Mouse (Mus musculus): ENCODE data around the gene Dixdc1.
A peak's percentile ranks its signal among the peaks of the same experiment; 100 is the strongest.

Gene Dixdc1

DNA sequence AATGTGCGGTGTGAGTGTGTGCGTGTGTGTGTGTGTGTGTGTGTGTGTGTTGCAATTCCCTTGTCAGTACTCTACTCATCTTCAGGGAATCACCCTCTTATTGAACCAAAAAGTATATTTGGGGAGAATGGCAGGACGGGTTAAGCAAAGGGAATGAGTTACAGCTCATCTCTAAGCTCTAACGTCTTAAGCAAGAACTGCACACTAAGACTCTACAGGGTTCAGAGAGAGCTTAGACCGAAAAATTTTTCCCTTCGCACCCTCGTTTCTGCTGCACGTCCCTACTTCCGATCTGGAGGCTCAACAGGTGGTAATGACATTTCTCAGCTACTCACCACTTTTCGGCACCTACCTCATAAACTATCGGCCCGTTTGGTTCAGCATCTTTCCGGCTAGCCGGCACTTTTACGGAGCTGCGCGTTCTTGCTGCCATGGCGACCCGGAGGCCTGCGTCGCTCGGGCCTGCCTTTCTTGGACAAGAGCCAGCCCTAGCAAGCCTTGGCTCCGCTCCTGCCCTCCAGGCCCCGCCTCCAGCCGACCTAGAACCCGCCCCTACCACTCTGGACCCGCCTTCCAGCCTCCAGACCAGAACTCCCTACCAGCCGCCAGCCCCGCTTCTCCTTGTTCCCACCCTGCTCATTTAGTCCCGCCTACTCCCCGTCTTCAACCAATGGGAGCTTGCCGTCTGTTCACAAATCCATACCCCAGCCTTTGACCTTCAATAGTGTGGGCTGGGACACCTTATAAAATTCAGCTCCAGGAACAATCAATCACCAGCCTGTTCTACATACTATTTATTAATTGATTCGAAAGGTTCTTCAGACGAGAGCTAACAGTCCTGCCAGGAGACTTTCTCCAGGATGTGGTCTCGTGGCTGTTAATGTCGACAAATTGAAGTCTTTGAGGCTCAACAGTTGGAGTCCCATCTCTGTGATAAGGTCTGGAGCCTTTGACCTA is at the start of gene Dixdc1:
Dixdc1 (minus strand) TSS at position 604 of the 957 bp plus-strand sequence.
- peak; percentile 87 for DNase-seq (ENCODE audit: low read depth, low spot score)

DNA sequence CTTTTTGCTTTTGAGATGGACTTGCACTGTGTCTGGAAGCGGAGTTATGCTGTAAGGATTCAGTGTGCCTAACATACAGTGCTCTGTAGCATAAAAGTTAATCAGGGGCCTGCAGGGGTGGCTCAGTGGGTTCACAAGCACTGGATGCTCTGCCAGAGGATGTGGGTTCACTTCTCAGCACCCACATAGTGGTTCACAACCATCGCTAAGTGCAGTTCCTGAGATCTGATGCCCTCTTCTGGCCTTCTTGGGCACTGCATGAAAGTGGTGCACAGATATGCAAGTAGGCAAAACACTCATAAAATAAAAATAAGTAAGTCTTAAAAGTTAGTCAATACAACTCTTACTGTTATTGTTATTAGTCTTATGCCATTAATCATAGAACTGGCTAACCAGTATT is 42.8 kb upstream of the Dixdc1 start:
- DNase-seq (ENCODE audit: low read depth, low spot score): no peak

DNA sequence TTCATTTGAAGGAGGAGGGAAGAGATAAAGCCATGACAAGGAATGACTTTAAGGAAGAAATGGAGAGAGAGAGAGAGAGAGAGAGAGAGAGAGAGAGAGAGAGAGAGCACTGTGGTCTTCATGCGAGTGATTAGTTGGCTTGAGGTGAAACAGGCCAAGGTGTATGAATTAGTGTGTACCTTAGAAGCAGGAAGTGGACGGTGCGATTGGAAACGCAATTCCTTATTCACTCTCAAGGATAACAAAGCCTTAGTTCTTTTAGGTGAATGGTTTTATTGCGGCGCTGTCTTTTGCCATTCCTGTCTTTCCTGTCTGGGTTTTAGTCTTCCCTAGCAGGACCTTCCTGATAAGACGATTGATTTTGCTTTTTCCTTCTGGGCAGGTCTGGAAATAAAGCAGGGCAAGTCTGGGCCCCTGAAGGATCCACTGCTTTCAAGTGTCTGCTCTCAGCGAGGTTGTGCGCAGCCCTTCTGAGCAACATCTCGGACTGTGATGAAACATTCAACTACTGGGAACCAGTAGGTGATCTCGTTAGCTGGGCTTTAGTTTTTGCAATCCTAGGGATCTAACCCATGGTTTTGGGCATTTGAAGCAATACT is 36.9 kb upstream of the Dixdc1 start:
- DNase-seq (ENCODE audit: low read depth, low spot score): no peak

DNA sequence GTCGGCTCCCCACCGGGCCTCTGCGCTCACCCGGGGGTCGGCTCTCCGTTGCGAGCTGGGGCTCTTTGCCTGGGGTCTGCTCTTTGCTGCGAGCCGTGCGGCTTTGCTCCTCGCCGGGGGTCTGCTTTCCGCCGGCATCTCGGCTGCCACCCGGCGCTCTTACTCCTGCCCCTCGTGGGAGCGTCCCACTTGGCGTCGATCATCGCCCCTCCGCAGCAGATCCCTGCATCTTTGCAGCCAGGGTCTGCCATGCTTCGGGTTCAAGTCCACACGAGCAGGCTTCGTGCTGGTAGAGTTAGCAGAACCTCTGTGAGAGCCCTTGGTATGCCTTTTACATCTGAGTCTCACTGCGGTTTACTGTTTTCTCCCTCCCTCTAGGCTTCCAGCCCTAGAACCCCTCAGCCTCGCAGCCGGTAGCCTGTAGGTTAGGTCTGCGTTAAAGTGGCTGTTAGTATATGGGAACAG is 36.4 kb upstream of the Dixdc1 start:
- DNase-seq (ENCODE audit: low read depth, low spot score): no peak

DNA sequence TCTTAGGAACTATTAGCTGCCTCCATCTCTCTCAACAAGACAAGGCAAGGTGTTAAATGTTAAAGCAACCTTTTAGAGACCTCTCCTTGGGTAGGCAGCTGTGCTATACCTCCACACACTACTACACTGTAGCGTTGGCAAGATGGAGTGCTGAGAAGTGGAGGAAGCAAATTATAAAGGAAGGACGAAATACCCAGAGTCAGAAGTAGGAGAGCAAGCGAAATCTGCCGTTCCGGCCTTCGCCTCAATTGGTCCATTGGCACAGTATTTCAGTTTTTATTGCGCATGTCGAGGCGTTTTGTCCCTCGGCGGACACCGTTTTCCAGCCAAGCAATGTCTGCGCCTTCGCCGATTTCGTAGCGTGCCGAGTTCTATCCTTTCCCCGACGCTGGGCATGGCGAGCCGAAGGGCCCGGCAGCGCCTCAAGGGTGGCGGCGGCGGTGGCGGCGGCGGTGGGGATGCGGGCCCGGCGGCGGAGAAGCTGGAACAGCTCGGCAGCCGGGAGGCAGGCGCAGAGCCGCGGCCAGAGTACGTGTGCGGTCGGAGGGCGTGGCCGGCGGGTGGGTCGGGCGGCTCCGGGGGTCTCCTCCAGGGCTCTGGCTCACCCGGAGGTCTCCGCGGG is 35.8 kb upstream of the Dixdc1 start, which contains the start of the genes Alg9 and 1110032A03Rik:
Alg9 (plus strand) TSS at position 29 of the 622 bp plus-strand sequence.
1110032A03Rik (minus strand) TSS at position 530 of the 622 bp plus-strand sequence.
- peak; percentile 77 for DNase-seq (ENCODE audit: low read depth, low spot score)

DNA sequence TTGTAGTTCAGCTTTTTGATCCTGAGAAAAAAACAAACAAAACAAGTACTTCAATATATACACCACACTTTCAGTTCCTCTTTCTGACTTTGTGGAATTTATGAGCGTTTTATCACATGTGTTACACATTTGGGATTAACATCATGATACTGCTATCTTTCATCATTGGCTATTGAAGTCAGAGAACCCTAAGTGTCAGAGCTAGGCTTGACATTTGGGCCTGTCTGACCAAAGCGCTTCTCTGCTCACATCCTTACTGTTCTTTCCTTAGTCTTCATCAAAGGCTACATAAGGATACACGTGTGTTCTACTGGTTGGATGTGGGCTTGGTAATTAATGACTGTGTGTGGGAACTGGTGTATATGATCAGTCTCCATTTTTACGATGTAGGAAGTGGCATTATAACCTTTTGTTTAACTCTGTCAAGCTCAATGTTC is 34.7 kb upstream of the Dixdc1 start:
- DNase-seq (ENCODE audit: low read depth, low spot score): no peak

DNA sequence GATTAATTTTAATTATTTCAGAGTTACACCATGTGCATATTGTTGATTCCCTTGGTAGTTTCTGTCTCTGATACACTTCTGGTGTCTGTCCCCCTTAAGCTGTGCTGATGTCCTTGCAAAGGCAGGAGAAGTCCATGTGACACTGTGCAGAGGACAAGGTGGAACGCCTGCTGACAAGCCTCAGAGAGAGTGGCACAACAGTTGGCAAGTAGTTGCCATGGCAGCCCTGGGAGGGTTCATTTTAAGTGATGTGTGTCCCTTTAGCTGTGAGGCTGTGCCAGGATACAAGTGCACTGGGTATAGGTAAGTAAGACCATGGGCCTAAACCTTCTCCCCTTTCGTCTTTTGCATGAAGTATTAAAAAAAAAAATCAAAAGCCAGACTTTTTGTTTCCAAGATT is 30.7 kb upstream of the Dixdc1 start:
- no peak for DNase-seq (ENCODE audit: low read depth, low spot score)

DNA sequence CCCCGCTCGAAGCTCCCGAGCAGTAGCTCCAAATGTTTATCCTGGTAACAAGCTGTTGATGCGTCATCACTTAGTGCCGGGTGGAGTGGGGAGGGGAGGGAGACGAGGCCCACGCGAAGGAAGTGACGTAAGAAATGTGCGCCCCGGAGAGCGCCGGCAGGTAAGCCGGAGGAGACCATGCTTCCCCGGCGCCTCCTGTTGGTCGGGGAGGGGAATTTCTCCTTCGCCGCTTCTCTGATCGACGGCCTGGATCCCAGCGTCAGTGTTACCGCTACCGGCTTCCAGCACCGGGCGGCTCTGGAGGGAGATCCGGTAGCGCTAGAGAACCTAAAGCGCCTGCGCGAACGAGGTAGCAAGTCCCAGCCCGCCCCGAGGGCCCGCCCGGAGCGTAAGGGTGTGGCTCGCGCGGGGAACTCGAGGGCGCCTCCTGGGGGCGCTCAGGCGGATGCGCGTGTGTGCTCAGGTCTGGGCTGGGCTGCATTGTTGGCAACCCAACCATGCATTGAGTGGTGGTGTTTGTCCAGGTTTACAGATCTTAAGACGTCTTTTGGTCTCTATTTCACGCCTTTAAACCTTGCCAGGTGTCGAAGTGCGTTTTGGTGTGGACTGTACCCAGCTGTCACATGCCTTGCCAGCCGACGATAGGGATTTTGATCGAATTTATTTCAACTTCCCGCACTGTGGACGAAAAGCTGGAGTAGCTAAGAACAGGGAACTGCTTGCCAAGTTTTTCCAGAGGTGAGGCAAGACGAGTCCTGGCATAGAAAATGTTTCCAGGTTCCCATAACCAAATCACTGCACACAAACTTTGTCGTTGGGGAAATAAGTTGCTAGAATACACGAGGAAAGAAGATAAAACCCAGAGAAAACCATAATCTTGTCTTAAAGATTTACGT is 29.0 kb upstream of the Dixdc1 start, which contains the start of gene Fdxacb1:
Fdxacb1 (plus strand) TSS at position 130 of the 896 bp plus-strand sequence.
- peak; percentile 97 for DNase-seq (ENCODE audit: low read depth, low spot score)

DNA sequence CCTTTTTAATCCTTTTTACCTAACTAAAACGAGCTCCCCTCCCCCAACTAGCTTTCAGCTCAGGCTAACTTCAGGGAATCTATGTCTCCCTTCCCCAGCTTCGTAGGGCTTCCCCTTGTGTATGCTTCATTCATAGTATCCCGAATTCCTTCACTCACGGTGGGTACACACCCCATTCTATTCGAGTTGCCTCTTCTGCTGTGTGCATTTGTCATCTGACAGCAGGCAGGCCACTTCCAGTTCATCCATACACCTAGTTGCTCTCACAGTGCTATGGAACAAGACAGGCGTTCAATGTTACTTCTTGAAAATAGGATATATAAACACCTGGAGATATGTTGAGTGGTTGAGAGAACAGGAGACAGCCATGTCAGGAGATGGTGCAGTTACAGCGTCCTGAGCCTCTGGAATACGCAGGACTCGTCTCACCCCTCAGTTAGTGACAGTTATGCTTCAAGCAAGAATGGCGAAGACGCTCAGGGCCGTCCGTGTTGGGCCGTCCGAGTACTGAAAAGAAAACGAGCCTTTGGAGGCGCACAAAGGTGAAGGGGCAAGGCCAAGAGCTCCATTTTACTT is 28.3 kb upstream of the Dixdc1 start:
- no peak for DNase-seq (ENCODE audit: low read depth, low spot score)

DNA sequence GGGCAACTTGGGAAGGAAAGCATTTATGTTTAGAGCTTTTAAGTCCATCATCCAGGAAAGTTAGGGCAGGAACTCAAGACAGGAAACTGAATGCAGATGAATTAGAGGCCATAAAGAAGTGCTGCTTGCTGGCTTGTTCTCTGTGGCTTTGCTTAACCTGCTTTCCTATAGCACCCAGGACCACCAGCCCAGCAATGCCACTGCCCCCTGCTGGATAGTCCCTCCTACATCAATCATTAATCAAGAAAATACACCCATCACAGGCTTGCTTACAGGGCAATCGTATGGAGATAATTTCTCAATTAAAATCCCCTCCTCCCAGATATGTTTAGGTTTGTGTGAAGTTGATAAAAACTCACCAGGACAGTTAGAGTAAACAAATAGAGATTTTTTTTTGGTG is 24.0 kb upstream of the Dixdc1 start:
- no peak for DNase-seq (ENCODE audit: low read depth, low spot score)

DNA sequence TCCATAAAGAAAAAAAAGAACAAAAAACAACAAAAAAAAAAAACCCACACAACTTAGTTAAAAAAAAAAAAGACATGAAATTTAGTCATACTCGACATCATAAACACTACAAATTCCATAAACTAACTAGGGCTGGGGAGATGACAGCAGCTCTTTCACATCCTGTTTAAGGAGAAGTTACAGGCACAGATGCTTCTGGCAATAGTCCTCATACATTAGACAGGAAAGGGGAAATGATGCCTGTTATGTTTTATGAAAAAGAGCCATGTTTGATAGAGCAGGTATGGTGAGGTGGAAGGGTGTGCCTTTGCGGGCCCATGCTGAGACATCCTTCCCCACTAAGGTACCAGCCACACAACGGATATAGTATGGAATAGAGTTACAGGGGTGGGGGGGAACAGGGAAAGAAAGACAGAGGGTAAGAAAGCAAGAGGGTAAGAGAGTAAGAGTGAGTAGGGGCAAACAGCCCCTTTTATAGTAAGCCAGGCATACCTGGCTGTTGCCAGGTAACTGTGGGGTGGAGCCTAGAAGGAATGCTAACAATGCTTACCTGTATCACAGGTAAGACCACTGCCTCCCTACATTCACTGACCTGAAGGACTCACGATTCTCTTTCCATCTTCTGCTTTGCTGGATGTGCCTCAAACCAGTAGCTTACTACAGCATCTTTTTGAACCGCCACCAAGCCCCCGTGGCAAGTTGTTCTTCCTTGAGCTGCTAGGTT is 22.4 kb upstream of the Dixdc1 start:
- no peak for DNase-seq (ENCODE audit: low read depth, low spot score)

DNA sequence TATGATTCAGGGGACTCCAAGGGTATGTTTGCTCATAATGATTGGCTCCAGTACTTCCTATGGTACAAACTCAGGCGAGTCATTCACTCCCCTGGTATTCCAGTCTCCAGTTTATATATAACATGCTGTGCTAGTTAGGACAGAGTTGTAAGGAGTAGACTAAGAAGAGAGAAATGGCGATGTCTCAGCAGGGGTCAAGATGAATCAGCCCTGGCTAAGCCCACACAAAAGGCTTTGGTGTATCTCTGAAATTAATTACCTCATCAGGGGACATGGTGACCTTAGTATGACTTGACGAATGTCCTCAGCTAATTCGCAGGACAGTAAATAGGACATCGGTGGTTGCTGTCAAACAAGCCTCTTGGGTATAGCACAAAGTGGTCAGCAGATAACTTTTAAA is 17.4 kb upstream of the Dixdc1 start:
- DNase-seq (ENCODE audit: low read depth, low spot score): no peak

DNA sequence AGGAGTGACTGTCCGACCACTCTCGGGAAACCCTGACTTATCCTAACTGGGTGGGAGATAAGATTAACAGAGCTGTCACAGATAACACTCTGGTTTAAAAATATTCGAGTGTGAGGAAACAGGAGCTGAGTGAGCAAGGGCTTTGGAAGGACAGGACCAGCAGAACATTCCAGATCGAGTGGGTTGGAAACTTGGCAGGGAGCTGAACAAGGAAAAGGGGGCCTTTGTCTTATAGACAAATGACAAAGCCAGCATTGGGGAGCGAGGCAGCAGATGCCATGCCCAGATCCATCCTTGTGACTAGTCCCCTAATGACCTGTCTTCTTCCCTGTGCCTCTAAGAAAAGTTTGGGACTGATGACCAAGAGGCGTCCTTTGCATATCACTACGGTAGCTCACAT is 14.6 kb upstream of the Dixdc1 start:
- no peak for DNase-seq (ENCODE audit: low read depth, low spot score)

DNA sequence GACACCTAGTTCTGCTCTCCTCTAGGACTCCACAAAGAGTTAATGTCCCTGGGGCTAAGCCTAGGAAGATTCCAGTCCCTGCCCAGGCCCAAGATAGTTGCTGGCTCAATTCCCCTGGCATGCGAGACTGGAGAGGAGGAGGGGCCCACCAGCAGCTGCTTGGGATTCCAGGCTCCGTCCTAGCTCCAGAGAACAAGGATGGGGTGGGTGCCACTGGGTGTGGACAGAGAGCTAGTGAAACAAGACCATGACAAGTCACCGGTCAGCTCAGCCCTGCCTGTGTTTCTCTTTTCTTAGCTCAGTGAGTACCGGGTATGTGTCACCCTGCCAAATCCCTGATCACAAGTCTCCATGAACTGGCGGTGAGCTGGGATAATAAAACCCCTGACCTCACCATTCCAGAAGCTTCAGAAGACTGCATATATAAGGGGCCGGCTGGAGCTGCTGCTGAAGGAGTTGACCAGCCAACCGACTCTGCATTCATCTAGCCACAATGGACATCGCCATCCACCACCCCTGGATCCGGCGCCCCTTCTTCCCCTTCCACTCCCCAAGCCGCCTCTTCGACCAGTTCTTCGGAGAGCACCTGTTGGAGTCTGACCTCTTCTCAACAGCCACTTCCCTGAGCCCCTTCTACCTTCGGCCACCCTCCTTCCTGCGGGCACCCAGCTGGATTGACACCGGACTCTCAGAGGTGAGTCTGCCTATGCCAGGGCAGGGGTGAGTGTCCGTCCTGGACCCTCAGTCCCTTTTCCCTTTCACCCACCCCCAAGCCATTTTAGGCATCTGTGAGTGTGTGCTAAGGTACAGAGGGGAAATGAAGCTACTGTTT is 13.7 kb upstream of the Dixdc1 start:
- DNase-seq (ENCODE audit: low read depth, low spot score): no peak

DNA sequence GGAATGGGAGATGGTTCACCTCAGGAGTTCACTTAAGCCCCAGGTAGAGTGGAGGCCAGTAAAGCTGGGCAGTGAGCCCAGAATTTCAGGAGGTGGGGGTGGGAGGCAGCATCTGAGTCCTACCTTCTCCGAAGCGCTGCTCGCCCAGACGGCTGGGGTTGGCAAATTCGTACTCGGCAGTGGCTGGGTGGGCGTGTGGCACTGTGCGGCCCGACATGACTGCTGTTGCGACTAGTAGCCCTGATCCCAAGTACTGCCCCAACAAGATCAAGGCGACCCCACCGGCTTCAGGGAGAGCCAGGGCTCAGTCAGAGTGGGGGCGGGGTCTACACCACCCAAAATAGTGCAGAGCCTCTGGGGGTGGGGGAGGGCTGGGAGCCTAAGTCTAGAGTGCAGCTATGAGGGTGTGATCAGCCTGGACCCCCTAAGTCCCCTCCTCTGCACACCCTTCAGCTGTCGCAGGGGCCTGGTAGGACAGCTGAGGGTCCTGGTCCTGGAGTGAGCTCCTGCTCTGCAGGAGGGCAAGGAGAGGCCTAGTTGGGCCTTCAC is 12.8 kb upstream of the Dixdc1 start, which contains the start of gene Hspb2:
Hspb2 (minus strand) TSS at position 301 of the 549 bp plus-strand sequence.
- no peak for DNase-seq (ENCODE audit: low read depth, low spot score)

DNA sequence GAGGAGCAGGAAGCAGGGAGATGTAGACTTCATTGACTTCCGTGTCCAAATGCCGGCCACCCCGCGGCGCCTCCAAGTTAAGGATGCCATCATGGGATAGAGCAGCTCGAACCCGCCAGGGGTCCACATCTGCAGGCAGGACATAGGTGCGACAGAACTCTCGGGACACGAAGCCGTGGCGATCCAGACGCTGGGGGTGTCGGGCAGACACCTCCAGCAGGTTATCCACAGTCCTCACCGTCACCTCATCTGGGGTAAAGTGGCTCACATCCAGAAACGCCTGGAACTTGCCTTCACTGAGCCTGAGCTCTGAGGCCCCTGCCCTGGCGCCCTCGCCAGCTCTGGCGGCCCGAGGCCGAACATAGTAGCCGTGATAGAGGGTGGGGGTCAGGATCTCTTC is 12.0 kb upstream of the Dixdc1 start, which contains the start of gene Cryab:
Cryab (plus strand) TSS at position 3 of the 400 bp plus-strand sequence.
- DNase-seq (ENCODE audit: low read depth, low spot score): no peak

DNA sequence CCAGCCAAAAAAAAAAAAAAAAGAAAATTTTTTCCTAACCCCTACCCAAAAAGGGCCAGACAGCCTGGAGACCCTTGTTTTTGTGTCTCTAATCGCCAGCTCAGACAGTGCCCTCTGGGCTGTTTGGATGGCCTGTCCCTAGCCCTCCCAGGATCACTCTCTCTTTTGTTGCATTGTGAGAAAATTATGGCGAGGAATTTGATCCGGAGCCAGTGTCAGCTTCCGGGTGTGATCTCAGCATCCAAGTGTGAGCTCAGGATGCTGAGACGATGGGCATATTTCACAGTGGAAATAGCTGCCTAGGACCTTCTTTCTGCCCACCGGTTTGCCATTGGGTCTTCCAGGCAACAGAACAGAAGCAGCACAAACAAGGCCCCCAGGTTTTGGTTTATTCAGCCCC is 11.4 kb upstream of the Dixdc1 start:
- DNase-seq (ENCODE audit: low read depth, low spot score): no peak

DNA sequence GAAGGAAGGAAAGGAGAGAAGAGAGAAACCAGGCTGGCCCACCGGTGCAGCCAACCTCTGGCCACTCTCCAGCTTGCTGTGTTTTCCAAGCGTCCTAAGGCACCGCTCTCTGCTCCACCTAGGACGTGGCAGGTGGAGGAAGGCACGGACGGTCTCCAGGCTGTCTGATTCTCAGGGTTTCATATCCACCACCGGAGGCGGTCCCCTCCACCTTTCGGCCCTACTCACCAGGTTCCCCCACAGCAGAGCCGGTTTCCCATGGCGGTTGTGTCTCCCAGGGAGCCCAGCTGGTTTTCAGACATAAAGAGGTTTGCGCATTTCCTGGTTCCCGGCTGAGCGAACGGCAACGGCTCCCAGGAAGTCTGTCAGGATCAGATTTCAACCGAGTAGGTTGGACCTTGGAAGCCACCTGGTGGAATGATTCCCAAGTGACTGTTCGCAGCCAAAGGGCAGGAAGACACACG is 6.9 kb upstream of the Dixdc1 start, which contains the start of gene 2310030G06Rik:
2310030G06Rik (minus strand) TSS at position 323 of the 464 bp plus-strand sequence.
- no peak for DNase-seq (ENCODE audit: low read depth, low spot score)
